Mouse (Mus musculus): ENCODE results near the gene Tmem169.
"Not testable (repeated sequence)": the region's sequence is repeated elsewhere in the genome, so short reads cannot be mapped to it uniquely, and the experiment has no call there.

DNA sequence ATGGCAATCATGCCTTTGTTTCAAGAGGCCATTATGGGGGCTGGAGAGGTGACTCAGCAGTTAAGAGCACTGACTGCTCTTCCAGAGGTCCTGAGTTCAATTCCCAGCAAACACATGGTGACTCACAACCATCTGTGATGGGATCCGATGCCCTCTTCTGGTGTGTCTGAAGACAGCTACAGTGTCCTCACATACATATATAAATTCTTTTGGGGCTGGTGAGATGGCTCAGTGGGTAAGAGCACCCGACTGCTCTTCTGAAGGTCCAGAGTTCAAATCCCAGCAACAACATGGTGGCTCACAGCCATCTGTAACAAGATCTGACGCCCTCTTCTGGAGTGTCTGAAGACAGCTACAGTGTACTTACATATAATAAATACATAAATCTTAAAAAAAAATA lies 45.1 kb upstream of the Tmem169 start:
- TF ChIP-seq POLR2A (IDR thresholded peaks at IDR 0.05; ENCODE audit: low read depth, low read length); CTCF (conservative IDR thresholded peaks at IDR 0.05; ENCODE audit: insufficient read depth, insufficient read length, low read depth, low read length): not testable (repeated sequence)

Data from kidney, adult 2 months (tissue).